Mouse (Mus musculus) erythroblast, adult 5-6 weeks (primary cell): ENCODE measurements around the gene Hyal6. TPM values are rescaled to one million over a fixed set of nuclear protein-coding genes. Genes with fewer than 3 reads are reported as not detected.

Experiments
- ATAC-seq: replicated peaks from 2 replicates; pipeline ENCODE4 v1.8.0; 2016; ENCODE audit warnings: moderate number of reproducible peaks, mild to moderate bottlenecking, moderate TSS enrichment, inconsistent platforms; ENCODE audit not compliant: poor library complexity, low FRiP score, severe bottlenecking
- total RNA-seq, 2 experiments: library from RNA; stranded (forward) in 1 of 2; stranded (reverse) in 1 of 2; fragments of 150-400 nt in 1 of 2; fragments of 200-764, 138-1000 nt in 1 of 2; gene quantifications; 2 replicates each; pipeline versions ENCODE4 v1.2.3 to v1.2.4; 2015 to 2017; ENCODE audit warnings: low replicate concordance in 2 of 2

The Hyal6 gene
- total RNA-seq (2015; ENCODE audit: low replicate concordance), result not detected in 2 replicates
- total RNA-seq (2017; ENCODE audit: low replicate concordance), result not detected in 2 replicates

- no peak for ATAC-seq
Measured at GRCm38 (mm10) chr6:24732945-24733344, at the start of gene Hyal6. Gene Hyal6 (plus strand): TSS chr6:24733245.

GRCm38 (mm10) chr6:24687871-24688270 is 45.2 kb upstream of the Hyal6 start:
- ATAC-seq, result no peak

- ATAC-seq, result no peak
Measured at GRCm38 (mm10) chr6:24694455-24695410, 38.3 kb upstream of the Hyal6 start.

- no peak for ATAC-seq
Measured at GRCm38 (mm10) chr6:24696117-24696516, 36.9 kb upstream of the Hyal6 start.

DNA sequence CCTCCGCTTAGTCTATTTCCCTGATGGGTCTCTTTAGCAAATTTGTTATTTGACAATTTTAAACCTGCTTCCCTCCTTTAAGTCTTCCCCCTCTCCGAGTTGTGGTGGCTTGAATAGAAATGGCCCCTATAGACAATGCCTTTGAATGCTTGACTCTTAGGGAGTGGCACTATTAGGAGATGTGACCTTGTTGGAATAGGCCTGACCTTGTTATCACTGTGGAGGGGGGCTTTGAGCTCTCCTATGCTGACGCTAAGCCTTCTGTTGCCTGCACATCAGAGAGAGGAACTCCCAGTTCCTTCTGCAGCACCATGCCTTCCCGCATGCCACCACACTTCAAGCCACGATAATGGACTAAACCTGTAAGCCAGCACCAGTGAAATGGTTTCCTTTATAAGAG is 35.8 kb upstream of the Hyal6 start:
- no peak for ATAC-seq

DNA sequence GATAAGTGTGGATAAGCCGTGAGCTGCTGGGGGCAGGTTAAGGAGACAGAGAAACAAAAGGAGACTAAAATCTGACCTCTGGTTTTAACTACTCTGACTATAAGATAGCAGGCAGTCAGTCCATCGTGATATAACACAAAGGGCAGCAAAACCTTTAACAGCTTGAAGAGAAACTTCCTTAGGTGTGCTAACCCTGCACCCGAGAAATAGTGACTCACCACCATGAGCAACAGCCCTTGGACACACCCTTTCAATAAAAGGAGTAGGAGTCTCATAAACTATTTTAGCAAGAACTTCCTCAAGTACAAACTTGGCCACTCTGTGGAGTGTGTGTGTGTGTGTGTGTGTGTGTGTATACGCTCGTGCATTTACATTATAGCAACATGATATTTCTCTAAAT is 26.0 kb upstream of the Hyal6 start:
- no peak for ATAC-seq

- no peak for ATAC-seq
Measured at GRCm38 (mm10) chr6:24707499-24707898, 25.5 kb upstream of the Hyal6 start.

DNA sequence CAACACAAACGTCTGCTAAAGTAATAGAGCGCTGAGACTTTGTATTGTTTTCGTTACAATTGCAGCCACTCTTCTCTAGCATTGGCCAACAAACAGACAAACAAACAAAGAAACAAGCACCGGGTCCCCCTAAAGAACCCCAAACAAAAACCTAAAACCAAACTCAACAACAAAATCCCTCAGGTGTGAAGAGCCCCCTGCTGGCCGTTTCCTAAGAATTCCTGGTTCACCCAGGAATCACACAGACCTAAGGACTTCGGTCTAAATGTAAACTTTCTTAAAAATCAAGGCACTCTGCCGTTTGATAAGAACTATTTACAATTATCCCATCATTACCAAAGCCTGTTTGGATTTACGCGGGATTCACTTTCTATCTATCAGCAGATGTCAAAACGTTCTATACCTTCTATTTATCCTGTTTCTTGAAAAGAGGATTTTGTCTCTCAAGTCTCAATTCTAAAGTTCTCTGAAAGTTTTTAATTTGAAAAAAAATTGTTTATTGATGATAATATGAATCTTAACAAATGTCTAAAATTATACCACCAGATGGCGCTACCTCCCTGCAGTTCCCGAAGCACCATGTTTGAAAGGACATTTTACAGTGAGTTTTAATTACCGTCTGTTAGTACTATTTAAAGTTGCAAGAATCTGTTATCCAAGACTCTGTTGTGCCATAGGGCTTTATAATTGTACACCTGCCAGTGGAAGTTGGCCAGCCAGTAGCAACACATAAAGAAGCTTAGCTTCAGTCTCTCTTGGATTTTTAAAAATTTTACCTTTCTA is 11.5 kb upstream of the Hyal6 start:
- ATAC-seq, result no peak

DNA sequence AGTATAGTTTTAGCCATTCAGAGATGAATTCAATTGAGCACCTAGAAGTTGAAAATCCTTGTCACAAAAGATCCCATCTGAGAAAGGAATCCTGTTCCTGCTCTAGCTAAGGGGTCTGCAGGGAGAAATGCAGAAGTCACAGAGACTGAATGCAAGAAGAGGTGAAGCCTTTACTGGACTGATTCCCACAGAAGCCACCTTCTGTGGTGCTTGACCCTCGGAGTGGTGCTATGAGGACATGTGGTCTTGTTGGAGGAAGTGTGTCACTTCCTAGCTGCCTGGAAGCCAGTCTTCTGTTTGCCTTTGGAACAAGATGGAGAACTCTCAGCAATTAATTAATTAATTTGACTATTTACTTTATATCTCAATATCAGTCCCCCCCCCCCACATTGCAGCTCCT is 4.9 kb upstream of the Hyal6 start:
- ATAC-seq, result no peak

DNA sequence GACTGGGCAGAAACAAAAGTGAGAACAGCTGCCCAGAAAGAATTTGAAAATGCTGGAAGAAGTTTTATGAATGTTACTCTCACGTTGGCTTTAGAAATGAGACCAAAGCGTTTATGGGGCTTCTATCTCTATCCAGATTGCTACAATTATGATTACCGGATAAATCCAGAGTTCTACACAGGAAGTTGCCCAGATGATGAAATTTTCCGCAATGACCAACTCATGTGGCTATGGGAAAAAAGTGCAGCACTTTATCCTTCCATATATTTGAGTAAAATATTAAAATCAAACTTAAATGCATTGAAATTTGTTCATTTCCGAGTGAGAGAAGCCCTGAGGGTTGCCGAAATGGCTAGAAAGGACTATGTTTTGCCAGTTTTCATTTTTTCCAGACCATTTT is 1.5 kb downstream of the Hyal6 start:
- ATAC-seq, result no peak

DNA sequence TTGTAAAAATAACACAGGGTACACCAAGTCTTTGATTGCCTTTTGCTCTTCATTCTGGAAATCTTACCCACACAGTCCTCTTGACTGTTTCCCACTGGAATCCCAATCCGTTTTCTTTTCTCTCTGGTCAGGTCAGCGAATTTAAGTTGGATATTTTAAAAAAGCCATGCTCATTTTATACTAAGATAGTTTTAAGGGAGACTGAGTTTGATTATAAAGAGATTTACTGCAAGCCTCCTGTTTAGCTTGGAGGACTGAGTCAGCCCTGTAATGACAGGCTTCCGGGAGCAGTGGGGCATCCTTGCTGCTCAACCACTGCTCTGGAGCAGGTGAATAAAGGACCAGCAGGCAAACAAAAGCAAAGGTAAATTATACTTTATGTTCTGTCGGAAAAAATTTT is 15.0 kb downstream of the Hyal6 start, which contains the start of gene Hyal4:
TSS of gene Hyal4 (plus strand) at position 301 of the 400 bp plus-strand sequence.
- ATAC-seq, result no peak

DNA sequence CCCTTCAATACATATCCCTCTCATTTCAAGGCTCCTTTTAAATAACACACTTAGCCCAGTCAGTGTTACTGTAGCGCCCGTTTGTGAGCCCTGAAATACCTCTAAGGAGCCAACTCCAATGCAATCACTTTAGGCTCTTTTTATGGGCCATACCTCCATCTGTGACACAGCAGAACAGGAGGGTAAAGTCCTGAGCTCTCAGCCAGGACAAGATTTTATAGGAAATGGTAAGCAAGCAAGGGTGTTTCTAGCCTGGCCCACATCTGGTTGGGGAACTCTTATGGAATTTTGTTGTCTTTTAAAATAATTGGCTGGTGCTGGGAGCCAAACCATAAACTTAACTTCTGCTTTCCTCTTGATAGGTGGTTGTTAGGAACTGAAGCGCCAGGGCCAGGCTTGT is 26.2 kb downstream of the Hyal6 start:
- ATAC-seq, result no peak

- no peak for ATAC-seq
Measured at GRCm38 (mm10) chr6:24766261-24766660, 33.2 kb downstream of the Hyal6 start.

- ATAC-seq, result no peak
Measured at GRCm38 (mm10) chr6:24779182-24779581, 46.1 kb downstream of the Hyal6 start.

DNA sequence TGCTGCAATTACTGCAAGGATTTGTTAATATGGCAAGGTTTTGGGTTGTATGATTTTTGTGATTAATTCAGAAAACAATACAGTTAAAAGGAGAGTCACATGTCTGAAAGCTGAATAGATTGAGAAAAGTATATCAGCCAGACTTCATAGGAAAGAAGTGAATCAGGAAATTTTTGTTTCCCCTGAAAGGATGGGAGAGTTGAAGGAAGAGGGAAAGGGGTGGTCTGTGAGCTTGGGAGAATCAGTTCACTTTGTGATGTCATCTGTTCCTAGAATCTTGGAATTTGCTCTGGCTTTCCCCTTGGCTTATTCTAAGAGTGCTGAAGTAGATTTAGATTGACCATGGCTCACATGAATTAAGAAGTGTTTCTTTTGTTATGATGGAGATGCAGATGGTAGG is 57.8 kb downstream of the Hyal6 start, which contains the start of gene Spam1:
TSS of gene Spam1 (plus strand) at position 301 of the 400 bp plus-strand sequence.
- no peak for ATAC-seq

Other genes starting within 250 kb of the Hyal6 start
- gene Iqub, start 218.2 kb upstream of the Hyal6 start, total RNA-seq (2015; ENCODE audit: low replicate concordance), result not detected in 2 replicates
- gene Iqub, start 218.2 kb upstream of the Hyal6 start, total RNA-seq (2017; ENCODE audit: low replicate concordance), result not detected in 2 replicates
- gene Ndufa5, start 205.2 kb upstream of the Hyal6 start, total RNA-seq (2015; ENCODE audit: low replicate concordance), result 14.0 and 24.2 TPM in 2 replicates
- gene Ndufa5, start 205.2 kb upstream of the Hyal6 start, total RNA-seq (2017; ENCODE audit: low replicate concordance), result 44.5 and 82.2 TPM in 2 replicates
- gene Asb15, start 205.1 kb upstream of the Hyal6 start, total RNA-seq (2015; ENCODE audit: low replicate concordance), result not detected in 2 replicates
- gene Asb15, start 205.1 kb upstream of the Hyal6 start, total RNA-seq (2017; ENCODE audit: low replicate concordance), result not detected in 2 replicates
- gene Lmod2, start 135.5 kb upstream of the Hyal6 start, total RNA-seq (2015; ENCODE audit: low replicate concordance), result not detected in 2 replicates
- gene Lmod2, start 135.5 kb upstream of the Hyal6 start, total RNA-seq (2017; ENCODE audit: low replicate concordance), result not detected in 2 replicates
- 13.2 and 18.8 TPM in 2 replicates for gene Wasl, start 68.2 kb upstream of the Hyal6 start, total RNA-seq (2015; ENCODE audit: low replicate concordance)
- 13.1 and 17.4 TPM in 2 replicates for gene Wasl, start 68.2 kb upstream of the Hyal6 start, total RNA-seq (2017; ENCODE audit: low replicate concordance)
- not detected in 2 replicates for gene Hyal4, start 15.1 kb downstream of the Hyal6 start, total RNA-seq (2015; ENCODE audit: low replicate concordance)
- not detected in 2 replicates for gene Hyal4, start 15.1 kb downstream of the Hyal6 start, total RNA-seq (2017; ENCODE audit: low replicate concordance)
- gene Spam1, start 57.9 kb downstream of the Hyal6 start, total RNA-seq (2015; ENCODE audit: low replicate concordance), result not detected in 2 replicates
- gene Spam1, start 57.9 kb downstream of the Hyal6 start, total RNA-seq (2017; ENCODE audit: low replicate concordance), result not detected in 2 replicates
- not detected in 2 replicates for gene Hyal5, start 124.8 kb downstream of the Hyal6 start, total RNA-seq (2015; ENCODE audit: low replicate concordance)
- not detected in 2 replicates for gene Hyal5, start 124.8 kb downstream of the Hyal6 start, total RNA-seq (2017; ENCODE audit: low replicate concordance)
- not detected in 2 replicates for gene Tmem229a, start 223.1 kb downstream of the Hyal6 start, total RNA-seq (2015; ENCODE audit: low replicate concordance)
- gene Tmem229a, start 223.1 kb downstream of the Hyal6 start, total RNA-seq (2017; ENCODE audit: low replicate concordance), result under 0.01 and 0.14 TPM in 2 replicates